Mouse (Mus musculus) MEL-GATA-1-ER (cell line): ENCODE measurements at regions not wholly inside any gene's neighbourhood (a gene's known extent, or its start where the extent isn't known, plus 50 kb on each side); places are given as distances from the start of the nearest gene placed in this dataset.
A peak's percentile ranks its signal among the peaks of the same experiment; 100 is the strongest.

ENCODE experiments used
- DNase-seq: peaks from one replicate; pipeline ENCODE4 v3.0.0-alpha.2; 2012; ENCODE audit warnings: low read depth; ENCODE audit errors: extremely low read depth

GRCm38 (mm10) chr4:93986189-93986588, 570.2 kb upstream of the Gm10306 start:
- DNase-seq, result no peak

DNA sequence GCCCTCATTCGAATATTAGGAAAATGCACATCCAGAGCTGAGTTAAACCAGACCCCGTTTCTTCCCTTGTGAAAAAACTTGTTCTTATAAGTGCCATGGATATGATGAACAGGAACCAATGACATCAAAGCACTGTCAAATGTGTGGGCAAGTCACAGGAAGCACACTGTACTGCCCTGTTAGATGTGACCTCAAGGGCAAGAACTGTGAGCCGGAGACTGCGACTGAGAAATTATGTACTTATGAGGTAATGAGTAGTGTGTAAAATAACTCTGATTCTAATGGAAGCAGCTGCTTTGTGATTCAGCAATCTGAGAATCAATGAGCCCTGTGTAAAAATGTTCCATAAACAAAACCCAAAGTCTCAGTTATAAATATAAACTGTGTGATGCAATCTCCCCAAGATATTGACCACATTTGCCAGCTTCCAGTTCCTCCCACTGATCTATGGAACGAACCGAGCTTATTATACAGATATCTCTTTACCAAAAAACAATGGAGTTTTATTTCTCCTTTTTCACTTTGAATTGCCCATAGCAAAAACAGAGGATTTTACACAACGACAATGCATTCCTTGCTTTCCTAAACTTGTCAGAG, 566.0 kb upstream of the Gm10306 start:
- DNase-seq, result no peak

DNA sequence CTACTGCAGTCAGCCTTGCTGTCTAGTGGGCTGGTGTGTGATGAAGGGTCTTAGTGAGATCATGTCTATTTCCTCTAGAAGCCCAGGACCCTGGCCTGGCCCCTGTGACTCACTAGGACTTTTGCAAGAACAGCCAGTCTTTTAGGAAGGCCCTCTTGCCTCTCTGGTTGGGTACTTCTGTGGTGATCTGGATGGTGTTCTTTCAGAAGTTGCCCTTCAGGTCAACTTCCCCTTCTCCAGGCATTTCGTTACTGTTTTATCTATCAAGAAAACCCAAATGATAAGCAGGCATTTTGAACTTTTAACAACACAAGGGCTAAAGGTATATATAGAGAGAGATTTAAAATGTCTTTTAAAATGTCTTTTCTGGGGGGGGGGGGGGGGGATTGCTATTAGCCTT, 550.5 kb upstream of the Gm10306 start:
- peak; percentile 26 for DNase-seq

GRCm38 (mm10) chr4:94007088-94007768, 549.1 kb upstream of the Gm10306 start:
- peak; percentile 61 for DNase-seq

DNA sequence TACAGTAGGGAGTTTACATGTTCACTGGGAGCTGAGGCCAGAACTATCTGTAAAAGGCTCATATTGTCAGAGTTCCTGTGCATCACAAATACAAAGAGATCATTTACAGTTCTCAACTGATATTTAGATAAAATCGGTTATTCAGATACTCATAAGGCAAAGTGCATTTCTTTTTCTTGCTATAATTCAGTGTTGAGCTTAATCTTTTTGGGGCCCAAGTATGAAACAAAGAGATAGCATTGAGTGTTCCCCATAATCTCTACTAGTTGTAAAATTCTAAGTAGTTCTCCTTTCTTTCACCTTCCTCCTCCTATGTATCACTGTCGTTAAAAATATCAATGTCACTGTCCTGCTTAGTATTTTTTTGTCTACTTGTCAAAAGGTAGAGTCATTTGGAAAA, 540.6 kb upstream of the Gm10306 start:
- no peak for DNase-seq

DNA sequence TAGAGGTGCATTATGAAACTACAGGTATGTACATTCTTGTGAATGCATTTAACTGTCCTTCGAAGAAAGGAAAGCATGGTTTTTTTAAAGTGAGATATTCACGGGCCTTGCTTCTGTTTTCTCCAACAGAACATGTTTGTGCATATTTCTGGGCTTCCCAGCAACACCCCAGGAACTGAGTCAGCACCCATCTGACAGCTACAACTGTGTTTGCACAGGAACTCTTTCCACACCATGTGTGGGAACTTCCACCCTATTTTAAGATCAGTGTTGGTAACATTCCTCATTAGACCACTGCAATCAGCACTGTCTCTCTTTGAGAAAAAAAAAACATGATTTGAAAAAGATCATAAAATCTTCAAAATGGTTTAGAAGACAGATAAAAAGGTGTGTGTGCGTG, 538.6 kb upstream of the Gm10306 start:
- no peak for DNase-seq

DNA sequence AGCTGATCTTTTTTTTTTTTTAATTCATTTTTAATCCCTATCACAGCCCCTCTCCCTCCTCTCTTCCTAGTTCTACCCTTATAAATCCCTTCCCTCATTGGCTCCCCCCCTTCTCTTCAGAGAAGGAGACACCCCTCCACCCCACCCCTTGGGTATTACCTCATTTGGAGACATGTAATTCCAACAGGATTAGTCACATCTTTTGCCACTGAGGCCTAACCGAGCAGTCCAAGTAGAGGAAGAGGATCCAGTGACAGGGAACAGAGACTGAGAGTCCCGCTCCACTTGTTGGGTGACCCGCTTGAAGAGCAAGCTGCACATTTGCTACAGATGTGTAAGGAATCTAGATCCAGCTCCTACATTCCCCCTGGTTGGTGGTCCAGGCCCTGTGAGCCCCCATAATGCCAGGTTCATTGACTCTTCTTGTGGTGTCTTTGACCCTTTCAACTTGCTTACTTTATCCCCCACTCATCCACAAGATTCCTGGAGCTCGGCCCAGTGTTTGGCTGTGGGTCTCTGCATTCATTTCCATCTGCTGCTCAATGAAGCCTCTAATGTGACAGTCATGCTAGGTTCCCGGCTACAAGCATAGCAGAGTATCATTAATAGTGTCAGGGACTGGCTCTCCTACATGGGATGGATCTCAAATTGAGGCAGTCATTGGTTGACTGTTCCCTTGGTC, 506.6 kb upstream of the Gm10306 start:
- no peak for DNase-seq

- no peak for DNase-seq
These were observed 503.8 kb upstream of the Gm10306 start for GRCm38 (mm10) chr4:94052249-94053162.

- no peak for DNase-seq
These were observed 483.0 kb upstream of the Gm10306 start for GRCm38 (mm10) chr4:94073178-94073870.

DNA sequence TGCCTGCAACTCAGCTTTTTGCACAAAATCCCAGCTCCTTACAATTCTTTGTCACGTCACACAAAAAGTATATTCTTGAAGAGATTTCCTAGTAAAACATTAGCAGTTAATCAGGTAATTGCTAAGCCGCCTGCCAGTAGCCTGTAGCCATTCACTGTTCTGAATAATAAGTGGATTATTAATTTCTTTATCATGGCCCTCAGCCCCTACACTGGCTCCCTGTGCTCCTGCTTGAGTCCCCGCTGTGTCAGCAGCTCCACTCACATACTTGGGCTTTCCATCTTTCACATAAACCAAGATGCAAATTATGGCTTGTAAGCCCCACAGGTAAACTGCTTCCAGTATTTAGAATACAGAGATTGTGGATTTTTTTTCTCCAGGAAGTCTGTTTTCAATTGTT, 473.5 kb upstream of the Gm10306 start:
- no peak for DNase-seq

- no peak for DNase-seq
These were observed 462.0 kb upstream of the Gm10306 start for GRCm38 (mm10) chr4:94094379-94094778.

DNA sequence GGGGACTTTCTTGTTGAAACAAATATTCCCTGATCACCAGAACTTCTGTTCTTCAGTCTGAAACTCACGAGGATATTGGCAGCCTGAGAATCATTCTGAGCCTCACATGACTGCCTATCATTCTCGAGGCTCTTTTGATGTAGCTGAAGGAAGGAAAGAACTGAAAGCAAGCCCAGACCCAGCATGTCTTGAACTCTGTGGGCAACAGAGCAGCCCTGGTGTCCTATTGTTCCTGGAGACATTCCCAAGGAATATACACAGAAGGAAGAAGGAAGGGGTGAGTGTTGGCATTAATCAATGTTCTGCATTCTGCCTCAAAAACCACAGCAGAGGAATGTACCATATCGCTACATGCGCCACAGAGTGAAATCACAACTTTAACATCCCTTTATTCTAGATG, 449.4 kb upstream of the Gm10306 start:
- DNase-seq, result no peak

DNA sequence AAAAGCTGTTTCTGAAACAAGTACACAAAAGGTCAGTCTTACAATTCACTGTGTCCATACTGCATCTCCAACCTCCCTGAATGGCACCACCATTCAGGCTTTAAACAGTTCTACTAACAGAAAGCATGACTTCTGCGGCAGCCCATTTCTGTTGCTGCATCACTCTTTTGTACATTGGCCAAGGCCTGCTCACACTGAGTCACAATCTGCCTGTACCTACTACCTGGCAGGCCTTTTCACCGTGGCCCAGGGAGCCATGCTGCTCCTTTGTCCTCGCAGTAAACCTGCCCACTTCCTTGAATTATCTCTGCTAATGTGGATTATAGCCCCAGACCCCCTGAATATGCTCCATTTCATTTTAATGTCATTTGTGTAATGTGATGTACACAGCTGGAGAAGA, 439.5 kb upstream of the Gm10306 start:
- no peak for DNase-seq

- no peak for DNase-seq
These were observed 432.2 kb upstream of the Gm10306 start for GRCm38 (mm10) chr4:94124177-94124576.

- no peak for DNase-seq
These were observed 418.4 kb upstream of the Gm10306 start for GRCm38 (mm10) chr4:94137921-94138320.

- no peak for DNase-seq
These were observed 411.2 kb upstream of the Gm10306 start for GRCm38 (mm10) chr4:94144901-94145801.

DNA sequence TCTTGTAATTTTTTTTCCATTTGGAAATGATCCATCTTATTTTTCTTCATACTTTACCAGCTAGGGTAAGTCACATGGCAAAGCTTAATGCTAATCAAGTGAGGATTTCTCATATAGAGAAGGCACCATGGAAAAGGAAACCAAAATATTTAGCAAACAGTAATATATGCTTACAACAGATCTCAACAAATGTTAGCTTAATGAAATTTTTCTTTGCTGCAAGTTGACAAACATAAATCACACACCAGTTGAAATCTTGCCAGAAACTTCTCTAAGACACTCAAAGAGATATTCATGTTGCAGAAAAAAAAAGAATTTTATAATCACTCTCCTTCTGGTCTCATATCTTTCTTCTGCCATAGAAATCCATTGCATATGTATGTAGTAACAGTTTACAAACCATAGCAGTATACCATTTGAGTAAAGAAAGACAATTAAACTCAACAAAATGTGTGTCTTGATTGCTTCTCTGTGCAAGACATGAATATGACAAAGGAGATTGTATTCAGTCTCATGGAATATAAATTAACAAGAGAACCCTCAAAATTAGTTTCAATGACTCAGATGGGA, 408.3 kb upstream of the Gm10306 start:
- no peak for DNase-seq

- no peak for DNase-seq
These were observed 407.3 kb upstream of the Gm10306 start for GRCm38 (mm10) chr4:94149056-94149455.

- DNase-seq, result no peak
These were observed 395.7 kb upstream of the Gm10306 start for GRCm38 (mm10) chr4:94160620-94161019.

DNA sequence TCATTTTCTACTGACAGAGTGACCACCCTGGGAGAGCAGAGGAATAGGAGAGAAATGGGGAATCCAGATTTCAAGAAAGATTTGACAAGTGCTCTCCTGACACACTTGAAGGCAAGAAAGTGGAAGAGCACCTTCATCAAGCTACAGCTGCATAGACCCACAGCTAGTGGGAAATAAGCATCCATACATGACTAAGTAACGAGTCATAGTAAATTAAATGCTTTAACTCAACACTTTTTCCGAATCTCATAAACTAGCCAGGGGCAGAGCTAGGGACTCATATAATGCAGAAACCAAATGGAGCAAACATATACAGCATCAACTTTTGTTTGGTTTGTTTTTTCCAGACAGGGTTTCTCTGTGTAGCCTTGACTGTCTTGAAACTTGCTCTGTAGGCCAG, 383.2 kb upstream of the Gm10306 start:
- no peak for DNase-seq
